Mouse (Mus musculus) erythroblast, embryonic 14.5 days (primary cell): ENCODE data around the gene Gbgt1.

Experiments
- GATA1 ChIP-seq: IDR thresholded peaks from 2 replicates; pipeline ENCODE4 v1.6.1; 2012; ENCODE audit warnings: low read length, inconsistent platforms, mixed read lengths
- TAL1 ChIP-seq: IDR thresholded peaks from 3 replicates; pipeline ENCODE4 v1.6.1; 2012; ENCODE audit warnings: low read length, inconsistent platforms, mixed read lengths

DNA sequence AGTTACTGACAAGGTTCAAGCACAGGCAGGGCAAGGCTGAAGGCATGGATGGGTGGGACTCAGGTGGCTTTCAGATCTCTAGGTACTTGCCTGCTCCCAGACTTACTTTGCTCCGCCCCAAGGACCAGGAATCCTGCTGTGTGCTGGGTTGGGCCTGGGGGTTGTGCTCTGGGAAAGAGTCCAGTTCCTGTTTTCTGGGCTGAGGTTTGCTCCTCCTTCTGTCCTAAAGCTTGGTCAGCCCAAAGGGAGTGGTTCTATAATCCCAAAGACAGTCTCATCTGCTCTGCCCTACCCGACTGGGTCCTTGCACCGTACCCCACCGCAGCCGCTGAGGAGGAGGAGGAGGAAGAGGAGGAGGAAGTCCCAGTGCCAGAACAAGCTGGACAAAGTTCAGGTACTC is at the start of gene Gbgt1:
- TF ChIP-seq TAL1 (no peak), GATA1 (no peak)
